Mouse (Mus musculus): ENCODE measurements around the gene Mfap1a.

- TF ChIP-seq EP300 (IDR thresholded peaks at IDR 0.05; ENCODE audit: low read depth) (no peak), CTCF (IDR thresholded peaks at IDR 0.05; ENCODE audit: low read depth) (no peak)
Observed at GRCm38 (mm10) chr2:121507173-121507950, 897 bp upstream of the Mfap1a start.

Data from liver, postnatal 0 days (tissue).